Mouse (Mus musculus) limb, embryonic 12.5 days (tissue): ENCODE results near the gene Dbi. TPM values are rescaled to one million over a fixed set of nuclear protein-coding genes. Genes with fewer than 3 reads are reported as not detected.

Source experiments
- ATAC-seq: fragments of 200-750 bp; cut with Nextera tagmentation; 2 replicates; pipeline ENCODE4 v1.8.0; 2017; ENCODE audit warnings: low read depth, moderate TSS enrichment; ENCODE audit not compliant: insufficient number of reproducible peaks, insufficient read depth, low FRiP score, low TSS enrichment
- H3K27ac ChIP-seq: fragments of 300-500 bp; sonication (generic); 2 replicates; pipeline ENCODE4 v1.5.1; 2016; ENCODE audit warnings: mild to moderate bottlenecking, moderate library complexity
- H3K27me3 ChIP-seq: fragments of 300-500 bp; sonication (generic); 2 replicates; pipeline ENCODE4 v1.6.1; 2016; ENCODE audit warnings: mild to moderate bottlenecking, moderate library complexity
- H3K36me3 ChIP-seq: fragments of 300-500 bp; sonication (generic); 2 replicates; pipeline ENCODE4 v1.6.1; 2016; ENCODE audit warnings: mild to moderate bottlenecking, moderate library complexity
- H3K4me1 ChIP-seq: fragments of 300-500 bp; sonication (generic); replicated peaks from 2 replicates; pipeline ENCODE4 v1.6.1; 2016
- H3K4me2 ChIP-seq: fragments of 300-500 bp; sonication (generic); 2 replicates; pipeline ENCODE4 v1.6.1; 2016; ENCODE audit warnings: mild to moderate bottlenecking, moderate library complexity
- H3K4me3 ChIP-seq: fragments of 300-500 bp; sonication (generic); replicated peaks from 2 replicates; pipeline ENCODE4 v1.5.1; 2016; ENCODE audit warnings: mild to moderate bottlenecking
- H3K9ac ChIP-seq: fragments of 300-500 bp; sonication (generic); replicated peaks from 2 replicates; pipeline ENCODE4 v1.6.1; 2016; ENCODE audit warnings: mild to moderate bottlenecking, moderate library complexity
- H3K9me3 ChIP-seq: fragments of 300-500 bp; sonication (generic); 2 replicates; pipeline ENCODE4 v1.6.1; 2016; ENCODE audit warnings: mild to moderate bottlenecking, moderate library complexity
- WGBS: fragments of 180-500 bp; shearing (Covaris S2); methylation state at CpG from one replicate; pipeline ENCODE4 v1.1.7; 2016; 5-methylcytosine and 5-hydroxymethylcytosine counted together
- polyA plus RNA-seq: library from polyadenylated mRNA; unstranded; fragments of >200 nt; fragmentation: Nextera tagmentation; extraction: Ambion mirVana; gene quantifications from 2 replicates; pipeline ENCODE4 v1.2.1, GENCODE M21; 2016

The Dbi gene
- 656 and 702 TPM in 2 replicates for polyA plus RNA-seq

DNA sequence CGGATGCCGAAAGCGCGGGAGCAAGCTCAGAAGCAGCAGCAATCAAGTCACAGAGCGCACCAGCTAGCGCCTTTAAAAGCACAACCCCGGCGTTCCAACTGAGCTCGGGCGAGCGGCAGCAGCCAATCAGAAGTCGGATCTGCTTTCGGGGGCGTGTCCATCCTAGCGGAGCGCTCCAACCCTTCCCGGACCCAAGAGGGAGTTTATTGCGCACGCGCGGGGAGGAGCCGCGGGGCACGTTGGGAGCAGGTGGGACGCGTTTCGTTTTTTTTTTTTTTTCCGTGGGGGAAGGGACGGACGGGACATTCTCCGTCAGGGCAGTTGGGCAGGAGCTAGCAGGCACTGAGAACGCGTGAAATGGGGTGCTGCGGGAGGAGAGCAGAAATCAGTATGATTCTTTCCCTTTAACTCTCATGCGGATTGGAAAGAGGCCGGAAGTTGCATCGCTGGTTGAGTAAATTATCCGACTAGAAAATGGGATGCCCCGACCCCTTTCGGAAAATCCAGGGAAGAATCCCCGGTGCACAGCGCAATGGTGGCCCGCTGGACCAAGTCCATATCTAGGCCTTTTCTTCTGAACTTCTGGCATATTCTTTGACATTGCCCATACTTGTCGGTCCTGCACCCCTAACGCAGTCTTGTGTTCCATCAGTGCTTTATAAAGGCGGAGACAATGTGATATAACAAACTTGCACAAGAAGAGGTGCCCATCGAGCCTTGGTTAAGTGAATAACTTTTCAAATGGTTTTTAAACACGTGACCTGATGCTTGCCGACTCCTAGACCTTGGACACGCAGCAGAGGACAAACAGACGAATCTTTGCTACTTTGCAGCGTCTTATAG, at the start of gene Dbi, which contains the start of gene 3110009E18Rik:
TSS of gene Dbi (minus strand) at position 110 of the 843 bp plus-strand sequence.
TSS of gene 3110009E18Rik (plus strand) at position 219 of the 843 bp plus-strand sequence.
- Histone ChIP-seq H3K27ac (peak within 1 kb of the TSS; percentile 90), H3K27me3 (no peaks in the 10 kb centered on the region), H3K9ac (peak within 1 kb of the TSS; percentile 72), H3K9me3 (no peaks in the 10 kb centered on the region), H3K4me2 (peak within 1 kb of the TSS; percentile 76), H3K36me3 (peaks cover 14% of the 10 kb centered on the region), H3K4me1 (peaks cover 23% of the 10 kb centered on the region), H3K4me3 (peak within 1 kb of the TSS; percentile 60)
- WGBS: 2% methylated on average over 52 of the region's 52 CpGs
- peak; percentile 91 for ATAC-seq

DNA sequence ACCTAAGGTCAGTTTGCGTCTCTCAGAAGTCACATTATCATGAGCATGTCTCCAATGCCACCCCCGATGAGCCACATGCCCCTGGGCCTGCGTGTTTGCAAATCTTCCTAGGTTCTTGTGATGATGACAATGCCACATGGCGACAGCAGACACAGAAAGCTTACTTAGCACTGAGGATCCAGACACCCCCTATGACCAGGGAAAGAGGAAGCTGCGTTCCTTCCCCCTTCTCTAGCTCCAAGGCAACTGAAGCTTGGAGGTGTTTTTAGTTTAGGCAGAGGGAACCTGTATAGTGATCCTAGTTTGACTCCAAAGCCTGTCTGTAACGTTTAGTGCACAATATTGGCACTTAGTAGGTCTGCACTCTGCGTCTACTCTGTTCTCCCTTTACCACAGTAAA, 49.4 kb upstream of the Dbi start:
- Histone ChIP-seq H3K36me3 (no peaks in the 10 kb centered on the region), H3K27me3 (no peaks in the 10 kb centered on the region), H3K9ac (no peak overlapping the region), H3K4me2 (no peak overlapping the region), H3K27ac (no peak overlapping the region), H3K9me3 (no peaks in the 10 kb centered on the region), H3K4me3 (no peak overlapping the region), H3K4me1 (no peaks in the 10 kb centered on the region)
- 82% methylated on average over 7 of the region's 7 CpGs for WGBS
- ATAC-seq: no peak

DNA sequence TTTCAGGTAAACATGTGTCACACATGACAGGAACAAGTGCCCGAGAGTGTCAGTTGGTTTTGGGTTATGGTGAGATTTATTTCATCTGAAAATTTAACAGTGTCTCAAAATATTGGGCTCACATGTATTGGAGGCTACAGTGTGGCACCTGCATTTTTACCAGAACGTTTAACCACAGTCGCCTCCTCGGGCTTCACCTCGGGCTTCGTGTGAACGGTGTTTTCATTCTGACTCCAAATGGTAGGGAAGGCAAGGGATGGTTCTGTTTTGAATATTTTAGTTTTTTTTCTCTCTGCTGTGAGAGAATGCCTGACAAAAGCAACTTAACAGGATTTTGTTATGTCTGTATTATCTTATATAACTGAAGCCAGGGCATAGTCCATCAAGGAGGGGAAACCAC, 47.8 kb upstream of the Dbi start:
- Histone ChIP-seq H3K4me1 (no peaks in the 10 kb centered on the region), H3K27me3 (no peaks in the 10 kb centered on the region), H3K4me2 (no peak overlapping the region), H3K9me3 (no peaks in the 10 kb centered on the region), H3K36me3 (no peaks in the 10 kb centered on the region), H3K4me3 (no peak overlapping the region), H3K27ac (no peak overlapping the region), H3K9ac (no peak overlapping the region)
- 85% methylated on average over 7 of the region's 7 CpGs for WGBS
- ATAC-seq: no peak

DNA sequence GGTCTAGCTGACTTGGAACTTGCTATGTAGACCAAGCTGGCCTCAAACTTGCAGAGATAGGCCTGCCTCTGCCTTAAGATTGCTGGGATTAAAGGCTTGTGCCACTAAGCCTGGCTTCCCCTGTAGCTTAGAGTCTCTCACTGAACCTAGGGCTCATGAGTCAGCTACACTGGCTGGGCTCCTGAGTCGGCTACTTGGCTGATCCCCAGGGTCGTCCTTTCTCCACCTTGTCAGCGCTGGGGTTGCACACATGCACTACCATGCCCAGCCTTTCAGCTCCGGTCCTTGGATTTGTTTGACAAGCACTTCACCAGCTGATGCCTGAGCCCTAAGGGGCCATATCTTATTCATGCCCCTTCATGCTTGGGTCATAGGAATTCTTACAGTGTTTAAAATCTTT, 47.1 kb upstream of the Dbi start:
- 80% methylated on average over 4 of the region's 4 CpGs for WGBS
- no peak overlapping the region for H3K27ac ChIP-seq
- H3K27me3 ChIP-seq: no peaks in the 10 kb centered on the region
- H3K4me2 ChIP-seq: no peak overlapping the region
- no peak overlapping the region for H3K4me3 ChIP-seq
- no peaks in the 10 kb centered on the region for H3K9me3 ChIP-seq
- ATAC-seq: no peak
- H3K9ac ChIP-seq: no peak overlapping the region
- no peaks in the 10 kb centered on the region for H3K4me1 ChIP-seq
- H3K36me3 ChIP-seq: no peaks in the 10 kb centered on the region

DNA sequence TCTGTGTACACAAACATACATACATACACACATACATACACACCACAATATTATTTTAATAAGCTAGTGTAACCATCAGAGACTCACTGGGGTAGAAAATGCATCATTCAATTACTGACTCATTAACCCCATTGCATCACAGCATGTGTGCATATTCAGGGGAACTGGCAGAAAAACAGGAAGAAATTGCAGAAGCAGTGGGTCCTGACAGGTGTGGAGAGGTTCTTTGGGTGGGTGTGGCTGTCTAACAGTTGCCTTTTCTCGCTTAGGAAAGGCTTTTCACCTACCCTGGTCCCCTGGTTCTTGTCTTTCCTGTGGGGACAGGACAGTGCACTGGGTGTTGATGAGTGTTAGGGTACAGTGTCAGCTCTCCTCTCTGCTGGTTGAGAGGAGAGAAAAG, 41.7 kb upstream of the Dbi start:
- H3K4me1 ChIP-seq: peaks cover 8% of the 10 kb centered on the region
- WGBS: 65% methylated on average over 1 of the region's 1 CpGs
- no peak overlapping the region for H3K27ac ChIP-seq
- H3K9ac ChIP-seq: no peak overlapping the region
- no peaks in the 10 kb centered on the region for H3K36me3 ChIP-seq
- H3K9me3 ChIP-seq: no peaks in the 10 kb centered on the region
- no peaks in the 10 kb centered on the region for H3K27me3 ChIP-seq
- no peak for ATAC-seq
- no peak overlapping the region for H3K4me3 ChIP-seq
- no peak overlapping the region for H3K4me2 ChIP-seq

DNA sequence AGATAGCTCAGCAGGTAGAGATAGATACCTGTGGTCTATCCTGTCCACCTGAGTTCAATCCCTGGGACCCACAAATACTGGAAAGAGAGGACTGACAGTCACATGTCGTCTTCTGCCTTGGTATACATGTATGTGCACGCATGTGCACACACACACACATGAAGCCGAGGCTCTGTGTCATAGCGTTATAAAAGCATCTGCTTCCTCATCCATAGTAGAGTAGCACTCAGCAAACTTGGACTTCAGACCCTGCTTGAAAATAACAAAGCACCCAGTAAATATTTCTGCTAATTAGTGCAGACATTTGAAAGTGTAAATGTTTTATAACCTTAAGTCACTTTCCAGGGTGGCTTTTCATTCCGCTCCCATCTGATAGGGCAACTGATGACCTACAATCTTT, 40.6 kb upstream of the Dbi start:
- WGBS: 95% methylated on average over 5 of the region's 5 CpGs

DNA sequence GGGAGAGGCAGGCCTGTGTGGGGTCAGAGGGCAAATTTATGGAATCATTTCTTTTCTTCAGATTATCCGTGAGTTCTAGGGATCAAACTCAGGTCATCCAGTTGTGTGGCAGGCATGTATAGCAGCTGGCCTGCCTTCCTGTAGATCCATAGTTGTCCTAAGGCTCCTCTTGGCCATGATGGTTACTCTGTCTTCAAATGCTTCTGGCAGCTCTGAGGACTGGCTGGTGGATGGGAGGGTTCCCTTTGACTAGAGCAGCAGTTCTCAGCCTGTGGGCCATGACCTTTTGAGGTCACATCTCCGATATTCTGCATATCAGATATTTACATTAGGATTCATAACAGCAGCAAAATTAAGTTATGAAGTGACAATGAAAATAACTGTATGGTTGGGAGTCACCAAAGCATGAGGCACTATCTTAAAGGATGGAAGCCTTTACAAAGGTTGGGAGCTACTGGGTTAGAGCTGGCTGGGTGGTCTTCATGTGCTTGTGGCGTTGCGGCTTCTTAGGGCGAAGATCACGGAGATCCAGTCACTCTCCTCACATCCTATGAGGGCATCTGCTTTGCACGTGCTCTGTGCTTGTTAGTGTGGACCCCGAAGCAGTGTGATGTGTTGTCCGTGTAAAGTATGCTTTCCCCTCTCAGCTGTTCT, 37.7 kb upstream of the Dbi start:
- H3K4me1 ChIP-seq: peaks cover 8% of the 10 kb centered on the region

More for the DNA sequence above, 40.6 kb upstream of the Dbi start:
- Histone ChIP-seq H3K4me1 (peaks cover 8% of the 10 kb centered on the region), H3K4me3 (no peak overlapping the region), H3K4me2 (no peak overlapping the region), H3K36me3 (no peaks in the 10 kb centered on the region), H3K27me3 (no peaks in the 10 kb centered on the region), H3K9me3 (no peaks in the 10 kb centered on the region), H3K9ac (no peak overlapping the region), H3K27ac (no peak overlapping the region)
- ATAC-seq: no peak

DNA sequence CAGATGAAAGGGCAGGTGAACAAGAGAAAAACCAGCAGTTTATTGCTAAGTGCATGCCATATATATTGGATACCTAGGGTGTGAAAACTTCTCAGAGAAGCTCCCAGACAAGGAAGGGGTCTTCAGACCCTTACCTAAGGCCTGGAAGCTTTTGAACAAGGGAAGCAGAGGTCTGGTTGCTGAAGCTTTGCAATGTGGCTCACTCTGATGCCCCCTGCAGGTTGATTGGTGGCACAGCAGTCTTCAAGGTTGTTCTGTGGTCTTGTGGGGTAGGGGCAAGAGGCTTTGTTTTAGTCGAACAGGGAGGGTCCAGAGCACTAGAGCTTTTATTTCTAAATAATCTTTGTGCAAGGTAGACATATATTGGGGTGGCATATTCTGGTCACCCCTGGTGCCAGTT, 34.4 kb upstream of the Dbi start:
- H3K4me2 ChIP-seq: no peak overlapping the region
- 22% methylated on average over 1 of the region's 1 CpGs for WGBS
- no peak for ATAC-seq
- no peak overlapping the region for H3K4me3 ChIP-seq
- H3K9ac ChIP-seq: no peak overlapping the region
- H3K27me3 ChIP-seq: no peaks in the 10 kb centered on the region
- H3K4me1 ChIP-seq: peaks cover 8% of the 10 kb centered on the region
- no peaks in the 10 kb centered on the region for H3K9me3 ChIP-seq
- no peak overlapping the region for H3K27ac ChIP-seq
- no peaks in the 10 kb centered on the region for H3K36me3 ChIP-seq

More for the DNA sequence above, 37.7 kb upstream of the Dbi start:
- H3K36me3 ChIP-seq: no peaks in the 10 kb centered on the region
- no peaks in the 10 kb centered on the region for H3K27me3 ChIP-seq
- no peak for ATAC-seq
- WGBS: 85% methylated on average over 9 of the region's 9 CpGs
- H3K27ac ChIP-seq: no peak overlapping the region
- H3K9ac ChIP-seq: no peak overlapping the region
- H3K4me3 ChIP-seq: no peak overlapping the region
- no peak overlapping the region for H3K4me2 ChIP-seq
- no peaks in the 10 kb centered on the region for H3K9me3 ChIP-seq

DNA sequence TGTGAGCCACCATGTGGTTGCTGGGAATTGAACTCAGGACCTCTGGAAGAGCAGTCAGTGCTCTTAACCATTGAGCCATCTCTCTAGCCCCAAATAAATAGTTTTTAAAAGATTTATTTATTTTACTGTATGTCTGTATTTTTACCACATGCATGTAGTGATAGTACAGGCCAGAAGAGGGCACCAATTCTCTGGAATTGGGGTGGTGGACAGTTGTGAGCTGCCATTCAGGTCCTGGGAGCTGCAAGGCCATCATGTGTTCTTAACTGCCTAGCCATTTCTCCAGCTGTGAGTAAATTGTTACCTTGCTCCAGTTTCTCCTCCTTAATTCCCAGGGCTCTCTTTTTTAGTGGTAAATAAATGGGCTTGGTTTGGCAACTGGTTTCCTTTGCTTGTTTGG, 33.4 kb upstream of the Dbi start:
- no peaks in the 10 kb centered on the region for H3K36me3 ChIP-seq
- no peak overlapping the region for H3K27ac ChIP-seq
- H3K4me3 ChIP-seq: no peak overlapping the region
- no peaks in the 10 kb centered on the region for H3K4me1 ChIP-seq
- ATAC-seq: no peak
- no peaks in the 10 kb centered on the region for H3K27me3 ChIP-seq
- no peak overlapping the region for H3K9ac ChIP-seq
- no peak overlapping the region for H3K4me2 ChIP-seq
- no peaks in the 10 kb centered on the region for H3K9me3 ChIP-seq

DNA sequence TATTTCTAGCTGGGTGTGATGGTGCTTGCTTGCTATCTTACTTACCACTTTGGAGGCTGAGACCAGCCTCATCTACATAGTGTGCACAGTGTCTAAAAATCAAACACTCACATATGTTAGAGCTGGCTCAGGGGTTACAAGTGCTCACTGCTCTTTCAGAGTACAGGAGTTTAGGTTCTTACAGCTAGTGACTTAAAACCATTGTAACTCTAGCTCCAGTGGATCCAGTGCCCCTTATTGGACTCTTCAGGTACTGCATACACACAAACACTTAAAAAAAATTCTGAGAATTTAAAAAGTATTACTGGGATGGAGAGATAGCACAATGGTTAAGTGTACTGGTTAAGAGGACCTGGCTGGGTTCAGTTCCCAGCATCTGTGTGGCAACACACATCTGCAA, 26.1 kb upstream of the Dbi start:
- Histone ChIP-seq H3K27me3 (no peaks in the 10 kb centered on the region), H3K4me1 (0 out of 2 replicates have a peak, but pooled peaks cover 5% of the 10 kb centered on the region), H3K9ac (no peak overlapping the region), H3K4me3 (no peak overlapping the region), H3K4me2 (no peak overlapping the region), H3K27ac (no peak overlapping the region), H3K36me3 (no peaks in the 10 kb centered on the region), H3K9me3 (no peaks in the 10 kb centered on the region)
- no peak for ATAC-seq

DNA sequence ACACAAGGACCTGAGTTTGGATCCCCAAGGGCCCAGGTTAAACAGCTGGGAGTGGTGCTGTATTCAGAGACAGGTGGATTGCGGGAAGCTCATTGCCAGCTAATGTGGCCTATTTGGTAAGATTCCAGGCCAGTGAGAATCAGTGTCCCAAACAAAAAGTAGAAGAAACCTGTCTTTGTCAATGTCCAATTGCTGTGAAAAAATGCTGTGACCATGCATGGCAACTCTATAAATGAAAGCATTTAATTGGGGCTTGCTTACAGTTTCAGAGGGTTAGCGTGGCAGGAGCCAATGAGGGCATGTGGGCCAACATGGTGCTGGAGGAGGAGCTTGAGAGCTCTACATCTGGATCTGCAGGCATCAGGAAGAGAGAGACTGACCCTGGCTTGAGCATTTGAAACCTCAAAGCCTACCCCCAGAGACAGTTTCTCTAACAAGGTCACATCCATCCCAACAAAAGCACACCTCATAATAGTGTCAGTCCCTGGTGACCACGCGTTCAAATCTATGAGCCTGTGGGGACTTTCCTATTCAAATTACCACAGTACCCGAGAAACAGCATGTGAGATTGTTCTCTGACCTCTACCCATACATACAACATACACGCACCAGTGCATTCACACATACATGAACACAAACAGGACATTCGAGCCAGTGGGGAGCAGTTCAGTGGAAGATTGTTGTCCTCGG, 24.8 kb upstream of the Dbi start:
- 84% methylated on average over 8 of the region's 8 CpGs for WGBS
- H3K9ac ChIP-seq: no peak overlapping the region
- H3K4me2 ChIP-seq: no peak overlapping the region
- no peak overlapping the region for H3K4me3 ChIP-seq
- H3K36me3 ChIP-seq: no peaks in the 10 kb centered on the region
- no peak overlapping the region for H3K27ac ChIP-seq
- no peak for ATAC-seq
- 0 out of 2 replicates have a peak, but pooled peaks cover 5% of the 10 kb centered on the region for H3K4me1 ChIP-seq
- H3K9me3 ChIP-seq: no peaks in the 10 kb centered on the region
- H3K27me3 ChIP-seq: no peaks in the 10 kb centered on the region
